Comparison of ENCODE assay signal across 8 mouse cellular contexts in genomic region chr4:45514406-45514805, GRCm38 (mm10). TPM values are rescaled to one million over a fixed set of nuclear protein-coding genes. Genes with fewer than 3 reads are reported as not detected.
DNase-seq lines count a peak whose midpoint lies in the region; ATAC-seq and TF ChIP-seq lines count a peak whose summit lies in the region.

No protein-coding gene starts in this region.

- ATAC-seq in forebrain, embryonic 11.5 days (replicated peaks; ENCODE audit: low FRiP score) = no peak
- ATAC-seq in neural tube, embryonic 14.5 days (ENCODE audit: low read depth) = no peak
- ATAC-seq in cerebellum, adult (ENCODE audit: insufficient number of reproducible peaks, low FRiP score, low TSS enrichment) = no peak

- no peak overlapping the region for H3K4me3 ChIP-seq in left cerebral cortex, adult 2 months
- no peak overlapping the region for H3K4me3 ChIP-seq in forebrain, embryonic 11.5 days (ENCODE audit: low read depth, low read length)
- H3K4me3 ChIP-seq in neural tube, embryonic 14.5 days (ENCODE audit: low read depth, low read length) = no peak overlapping the region

- H3K9ac ChIP-seq in forebrain, embryonic 11.5 days (ENCODE audit: low read length) = peak overlapping the region; percentile 35; the same call in 1 of the 2 replicates
- H3K9ac ChIP-seq in neural tube, embryonic 14.5 days (replicated peaks; ENCODE audit: low read depth, low read length) = no peak overlapping the region

- H3K27me3 ChIP-seq in forebrain, embryonic 11.5 days (ENCODE audit: control insufficient read depth, insufficient read depth, low read length) = no peaks in the 10 kb centered on the region
- H3K27me3 ChIP-seq in neural tube, embryonic 14.5 days (ENCODE audit: control insufficient read depth, insufficient read depth, low read length) = no peaks in the 10 kb centered on the region

- intact Hi-C loops in left cerebral cortex, adult 2 months (cut with DNase I) = no loop called here

- H3K27ac ChIP-seq in left cerebral cortex, adult 2 months = peak overlapping the region; percentile 22; the same call in 1 of the 2 replicates
- H3K27ac ChIP-seq in forebrain, embryonic 11.5 days (ENCODE audit: low read depth, low read length) = peak overlapping the region; percentile 18; the same call in 1 of the 2 replicates
- H3K27ac ChIP-seq in neural tube, embryonic 14.5 days (ENCODE audit: low read depth, low read length) = no peak overlapping the region

- no peaks in the 10 kb centered on the region for H3K9me3 ChIP-seq in forebrain, embryonic 11.5 days (ENCODE audit: control insufficient read depth, low read length)
- H3K9me3 ChIP-seq in neural tube, embryonic 14.5 days (ENCODE audit: control insufficient read depth, low read length) = no peaks in the 10 kb centered on the region

- TF ChIP-seq CTCF in left cerebral cortex, adult 2 months (IDR thresholded peaks at IDR 0.05) = peak; percentile 1; the same call in 1 of the 2 replicates

- H3K4me2 ChIP-seq in forebrain, embryonic 11.5 days (ENCODE audit: low read depth, low read length, severe bottlenecking) = peak overlapping the region; percentile 22; the same call in 1 of the 2 replicates
- 0 out of 2 replicates have a peak overlapping the region, but pooled peaks have one; percentile 8 for H3K4me2 ChIP-seq in neural tube, embryonic 14.5 days (ENCODE audit: low read depth, low read length)

- peaks cover 19% of the 10 kb centered on the region for H3K4me1 ChIP-seq in forebrain, embryonic 11.5 days (replicated peaks; ENCODE audit: control insufficient read depth, insufficient read depth, low read length)
- H3K4me1 ChIP-seq in neural tube, embryonic 14.5 days (ENCODE audit: control insufficient read depth, insufficient read depth, low read length) = peaks cover 18% of the 10 kb centered on the region

- no peaks in the 10 kb centered on the region for H3K36me3 ChIP-seq in forebrain, embryonic 11.5 days (ENCODE audit: control insufficient read depth, insufficient read depth, low read length)
- no peaks in the 10 kb centered on the region for H3K36me3 ChIP-seq in neural tube, embryonic 14.5 days (ENCODE audit: control insufficient read depth, insufficient read depth, low read length)

- 16% methylated on average over 7 of the region's 7 CpGs for WGBS in forebrain, embryonic 11.5 days
- 8% methylated on average over 7 of the region's 7 CpGs for WGBS in neural tube, embryonic 14.5 days

- DNase-seq in left cerebral cortex, adult 2 months (ENCODE audit: extremely low spot score in 1 of 2, low spot score in 2 of 2) = no peak
- no peak for DNase-seq in left cerebral cortex, adult 9 months (ENCODE audit: low spot score in 2 of 2)
- DNase-seq in forebrain, embryonic 11.5 days (ENCODE audit: low spot score) = no peak
- peak; percentile 46 for DNase-seq in kidney, postnatal 10 days
- DNase-seq in gastrocnemius, adult 18-20 months (ENCODE audit: low spot score) = no peak
- no peak for DNase-seq in ovary, postnatal 14 days (ENCODE audit: low spot score)

RNA-seq across cellular contexts. Expression of gene Shb, which starts 17.9 kb away (rescaled TPM):
- 10 to 100 TPM; 11.0 to 11.6 TPM for total RNA-seq in left cerebral cortex, adult 2 months (2021)
- 8.2 and 9.7 TPM in 2 replicates for polyA plus RNA-seq in forebrain, embryonic 11.5 days (2014; fragmentation: Nextera tagmentation; extraction: Ambion mirVana)
- 4.4 and 6.2 TPM in 2 replicates for polyA plus RNA-seq in neural tube, embryonic 14.5 days (2014; fragmentation: Nextera tagmentation; extraction: Ambion mirVana)
- total RNA-seq in gastrocnemius, adult 18-20 months (2021) = 1 to 10 TPM; 5.6 to 6.8 TPM
